Mouse (Mus musculus) MEL (cell line): ENCODE measurements around the gene Lrrc23.

ENCODE experiments used
- CTCF ChIP-seq, 3 experiments: IDR thresholded peaks in 2 of 3; conservative IDR thresholded peaks in 1 of 3; 2 replicates each; pipeline ENCODE4 v1.5.1; 2011 to 2012; ENCODE audit warnings: low read length in 3 of 3, low read depth in 2 of 3, mild to moderate bottlenecking in 2 of 3, improper control_type of control experiment in 1 of 3, inconsistent platforms in 1 of 3, mixed read lengths in 1 of 3, moderate library complexity in 1 of 3; ENCODE audit not compliant: control insufficient read depth in 1 of 3, insufficient read depth in 1 of 3, poor library complexity in 1 of 3, severe bottlenecking in 1 of 3
- E2F4 ChIP-seq: IDR thresholded peaks from 2 replicates; pipeline ENCODE4 v1.6.1; 2011; ENCODE audit warnings: low read depth, low read length, improper control_type of control experiment, borderline replicate concordance
- EP300 ChIP-seq, 2 experiments: IDR thresholded peaks; 2 replicates each; pipeline ENCODE4 v1.6.1; 2011; ENCODE audit warnings: improper control_type of control experiment in 2 of 2, low read length in 2 of 2, low read depth in 1 of 2, mild to moderate bottlenecking in 1 of 2
- GATA1 ChIP-seq: IDR thresholded peaks from 2 replicates; pipeline ENCODE4 v1.6.1; 2011; ENCODE audit warnings: low read depth, low read length, improper control_type of control experiment
- HCFC1 ChIP-seq: IDR thresholded peaks from 2 replicates; pipeline ENCODE4 v1.6.1; 2012; ENCODE audit warnings: low read depth, mild to moderate bottlenecking, inconsistent platforms, low read length, improper control_type of control experiment, moderate library complexity
- JUND ChIP-seq: IDR thresholded peaks from 2 replicates; pipeline ENCODE4 v1.6.1; 2011; ENCODE audit warnings: low read depth, mild to moderate bottlenecking, improper control_type of control experiment, low read length
- MAFK ChIP-seq: IDR thresholded peaks from 2 replicates; pipeline ENCODE4 v1.6.1; 2011; ENCODE audit warnings: low read depth, mild to moderate bottlenecking, low read length, improper control_type of control experiment, borderline replicate concordance
- MYB ChIP-seq: IDR thresholded peaks from 2 replicates; pipeline ENCODE4 v1.6.1; 2011; ENCODE audit warnings: mild to moderate bottlenecking, low read depth, low read length, improper control_type of control experiment
- POLR2A ChIP-seq, 2 experiments: IDR thresholded peaks; 2 replicates each; pipeline ENCODE4 v1.6.1; 2011 to 2012; ENCODE audit warnings: low read length in 2 of 2, mild to moderate bottlenecking in 2 of 2, control low read depth in 1 of 2, improper control_type of control experiment in 1 of 2, low read depth in 1 of 2, moderate library complexity in 1 of 2; ENCODE audit not compliant: control insufficient read depth in 1 of 2, insufficient read depth in 1 of 2, poor library complexity in 1 of 2
- UBTF ChIP-seq: IDR thresholded peaks from 2 replicates; pipeline ENCODE4 v1.6.1; 2012; ENCODE audit warnings: low read depth, mild to moderate bottlenecking, inconsistent platforms, low read length, improper control_type of control experiment, moderate library complexity, borderline replicate concordance; ENCODE audit not compliant: insufficient read depth
- USF1 ChIP-seq: IDR thresholded peaks from 2 replicates; pipeline ENCODE4 v1.6.1; 2014; ENCODE audit warnings: low read depth, mild to moderate bottlenecking, inconsistent platforms, low read length, improper control_type of control experiment, moderate library complexity

- TF ChIP-seq EP300 (IDR thresholded peaks at IDR 0.05; ENCODE audit: low read depth in 1 of 2, low read length in 2 of 2) (no peak), POLR2A (IDR thresholded peaks at IDR 0.05; ENCODE audit: control insufficient read depth in 1 of 2, insufficient read depth in 1 of 2, low read depth in 1 of 2, low read length in 2 of 2, poor library complexity in 1 of 2) (no peak), UBTF (no peak), GATA1 (no peak), JUND (no peak), E2F4 (no peak), USF1 (no peak), MAFK (no peak), MYB (no peak), HCFC1 (no peak), CTCF (IDR thresholded peaks at IDR 0.05 in 2 of 3, conservative IDR thresholded peaks at IDR 0.05 in 1 of 3; ENCODE audit: control insufficient read depth in 1 of 3, insufficient read depth in 1 of 3, low read depth in 2 of 3, low read length in 3 of 3, poor library complexity in 1 of 3, severe bottlenecking in 1 of 3) (no peak)
Measured at GRCm38 (mm10) chr6:124787722-124788121, 8.2 kb upstream of the Lrrc23 start.
